Mouse (Mus musculus) liver, adult 2 months (tissue): Measurements from ENCODE around the gene Adamtsl2. TPM values are rescaled to one million over a fixed set of nuclear protein-coding genes. Genes with fewer than 3 reads are reported as not detected.

Source experiments
- DNase-seq: peaks from one replicate; pipeline ENCODE4 v3.0.0-alpha.2; 2011; ENCODE audit warnings: low read depth, low spot score; ENCODE audit errors: extremely low read depth
- H3K27ac ChIP-seq: fragments of 200-500 bp; replicated peaks from 2 replicates; pipeline ENCODE4 v1.5.1; 2012; ENCODE audit warnings: low read depth, mild to moderate bottlenecking, control low read depth, inconsistent platforms, low read length; ENCODE audit not compliant: insufficient read depth
- H3K27me3 ChIP-seq: fragments of 200-500 bp; 2 replicates; pipeline ENCODE4 v1.6.1; 2012; ENCODE audit warnings: mild to moderate bottlenecking, moderate library complexity, low read length, inconsistent platforms; ENCODE audit not compliant: control insufficient read depth, insufficient read depth
- H3K36me3 ChIP-seq: fragments of 200-500 bp; 2 replicates; pipeline ENCODE4 v1.6.1; 2012; ENCODE audit warnings: low read length, inconsistent platforms; ENCODE audit not compliant: control insufficient read depth, insufficient read depth
- H3K4me1 ChIP-seq: fragments of 200-500 bp; 2 replicates; pipeline ENCODE4 v1.6.1; 2011; ENCODE audit warnings: low read length; ENCODE audit not compliant: control insufficient read depth, insufficient read depth
- H3K4me3 ChIP-seq: fragments of 200-500 bp; 2 replicates; pipeline ENCODE4 v1.5.1; 2011; ENCODE audit warnings: low read depth, mild to moderate bottlenecking, control low read depth, low read length, moderate library complexity; ENCODE audit not compliant: insufficient read depth
- H3K79me2 ChIP-seq: fragments of 200-500 bp; 2 replicates; pipeline ENCODE4 v1.6.1; 2012; ENCODE audit warnings: inconsistent platforms, mild to moderate bottlenecking, low read length, moderate library complexity; ENCODE audit not compliant: control insufficient read depth, insufficient read depth
- H3K9ac ChIP-seq: fragments of 200-500 bp; 2 replicates; pipeline ENCODE4 v1.6.1; 2012; ENCODE audit warnings: low read depth, mild to moderate bottlenecking, control low read depth, inconsistent platforms, low read length
- CTCF ChIP-seq: fragments of 200-500 bp; IDR thresholded peaks from 2 replicates; pipeline ENCODE4 v1.5.1; 2011; ENCODE audit warnings: low read depth, low read length, control low read depth
- POLR2A ChIP-seq: fragments of 200-500 bp; IDR thresholded peaks from 2 replicates; pipeline ENCODE4 v1.6.1; 2011; ENCODE audit warnings: low read length, control low read depth; ENCODE audit not compliant: insufficient read depth; ENCODE audit errors: extremely low read depth
- WGBS: fragments of 180-500 bp; shearing (Covaris S2); methylation state at CpG from one replicate; pipeline ENCODE4 v1.1.7; 2018; 5-methylcytosine and 5-hydroxymethylcytosine counted together
- polyA plus RNA-seq: library from polyadenylated mRNA; depleted of rRNA; stranded (reverse); fragments of >200 nt; gene quantifications from 2 replicates; pipeline ENCODE4 v1.2.3, GENCODE M21; 2012
- total RNA-seq: library from RNA; depleted of rRNA; stranded (reverse); fragments of >200 nt; gene quantifications from 2 replicates; pipeline ENCODE4 v1.2.3, GENCODE M21; 2014

Adamtsl2 gene
- total and polyA plus RNA-seq, 2 experiments, result 3.5 to 4.4 TPM

DNA sequence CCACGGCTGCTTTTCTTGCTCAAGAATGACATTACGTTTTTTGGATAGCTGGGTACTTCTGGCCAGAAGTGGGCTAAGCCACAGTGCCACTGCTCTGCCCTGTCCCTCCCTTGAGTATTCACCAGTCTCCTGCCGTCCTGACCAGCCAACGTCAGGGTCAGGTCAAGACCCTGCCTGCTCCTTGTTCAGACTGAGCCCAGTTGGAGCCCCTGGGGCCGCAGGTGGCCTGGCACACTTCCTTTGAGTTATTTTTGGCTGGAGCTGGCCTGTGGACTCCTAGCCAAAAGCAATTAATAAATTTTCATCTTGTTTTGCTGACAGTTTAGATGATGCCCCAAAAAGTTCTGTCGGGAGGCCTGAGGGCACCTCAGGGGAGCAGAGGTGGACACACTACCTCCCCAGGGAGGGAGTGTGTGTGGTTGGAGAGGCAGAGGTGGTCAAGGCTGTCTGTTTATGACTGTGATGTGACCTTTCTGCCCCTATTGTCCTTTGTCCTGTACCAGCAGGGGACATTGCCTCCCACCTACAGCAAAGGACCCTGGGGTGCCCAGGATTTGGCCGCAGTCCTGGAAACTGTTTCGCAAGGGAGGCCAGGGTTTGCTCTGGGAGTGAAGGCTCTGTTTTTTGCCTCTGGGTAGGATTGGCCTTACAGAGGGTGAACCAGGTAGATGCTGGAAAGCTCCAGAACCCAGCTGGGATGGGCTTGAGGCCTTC is 36.9 kb upstream of the Adamtsl2 start:
- H3K36me3 ChIP-seq, result no peaks in the 10 kb centered on the region
- peak overlapping the region; percentile 40 for H3K9ac ChIP-seq
- H3K4me1 ChIP-seq, result peaks cover 19% of the 10 kb centered on the region
- H3K27me3 ChIP-seq, result no peaks in the 10 kb centered on the region
- H3K27ac ChIP-seq, result peak overlapping the region; percentile 85
- DNase-seq, result peak; percentile 97
- no peaks in the 10 kb centered on the region for H3K79me2 ChIP-seq
- TF ChIP-seq CTCF (no peak), POLR2A (0 out of 2 replicates have a peak, but pooled peaks have one; percentile 16)
- WGBS, result 14% methylated on average over 8 of the region's 8 CpGs
- H3K4me3 ChIP-seq, result no peak overlapping the region

DNA sequence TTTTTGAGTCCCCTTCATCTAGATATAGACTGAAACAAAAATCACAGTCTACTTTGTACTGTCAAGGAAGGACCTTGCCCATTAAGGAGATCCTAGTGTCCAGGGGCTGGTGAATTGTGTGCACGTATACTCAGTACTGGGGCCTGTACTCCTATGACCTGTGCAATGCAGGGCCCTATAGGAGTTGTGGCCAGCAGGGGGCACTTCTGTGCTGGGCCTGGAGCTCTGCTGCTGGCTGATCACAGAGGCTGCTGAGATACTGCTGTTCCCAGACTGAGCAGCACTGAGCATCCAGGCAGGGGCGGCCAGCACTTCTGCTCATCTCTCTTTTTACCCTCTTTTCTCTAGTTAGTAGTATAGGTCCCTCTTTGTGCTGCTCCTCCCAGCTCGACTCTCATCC is 35.7 kb upstream of the Adamtsl2 start:
- Histone ChIP-seq H3K4me1 (peaks cover 21% of the 10 kb centered on the region), H3K27me3 (no peaks in the 10 kb centered on the region), H3K27ac (no peak overlapping the region), H3K79me2 (no peaks in the 10 kb centered on the region), H3K9ac (no peak overlapping the region), H3K36me3 (no peaks in the 10 kb centered on the region), H3K4me3 (no peak overlapping the region)
- TF ChIP-seq CTCF (peak; percentile 92), POLR2A (no peak)
- DNase-seq, result peak; percentile 63
- WGBS, result 31% methylated on average over 3 of the region's 3 CpGs

DNA sequence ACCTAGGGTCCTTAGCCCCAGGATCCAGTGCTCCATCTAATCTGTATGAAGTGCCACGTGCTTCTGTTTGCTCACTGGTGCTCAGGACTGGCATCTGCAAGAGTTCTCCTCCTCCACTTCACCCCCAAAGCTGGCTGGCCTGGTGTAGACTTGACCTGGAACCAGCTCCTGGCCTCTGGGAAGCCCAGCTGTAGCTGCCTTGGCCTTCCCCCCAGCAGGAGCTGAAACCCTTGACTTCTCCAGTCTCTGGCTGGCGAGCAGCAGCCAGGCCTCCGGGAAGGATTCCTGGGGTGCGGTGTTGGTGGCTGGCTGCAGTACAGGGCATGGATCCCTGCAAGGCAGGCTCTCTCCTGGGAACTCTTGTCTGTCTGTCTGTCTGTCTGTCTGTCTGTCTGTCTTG is 35.0 kb upstream of the Adamtsl2 start:
- DNase-seq, result peak; percentile 52
- no peak overlapping the region for H3K27ac ChIP-seq
- no peak overlapping the region for H3K9ac ChIP-seq
- peaks cover 21% of the 10 kb centered on the region for H3K4me1 ChIP-seq
- 58% methylated on average over 4 of the region's 4 CpGs for WGBS
- TF ChIP-seq CTCF, result no peak
- no peak for TF ChIP-seq POLR2A
- H3K79me2 ChIP-seq, result no peaks in the 10 kb centered on the region
- no peaks in the 10 kb centered on the region for H3K36me3 ChIP-seq
- H3K27me3 ChIP-seq, result no peaks in the 10 kb centered on the region
- no peak overlapping the region for H3K4me3 ChIP-seq

DNA sequence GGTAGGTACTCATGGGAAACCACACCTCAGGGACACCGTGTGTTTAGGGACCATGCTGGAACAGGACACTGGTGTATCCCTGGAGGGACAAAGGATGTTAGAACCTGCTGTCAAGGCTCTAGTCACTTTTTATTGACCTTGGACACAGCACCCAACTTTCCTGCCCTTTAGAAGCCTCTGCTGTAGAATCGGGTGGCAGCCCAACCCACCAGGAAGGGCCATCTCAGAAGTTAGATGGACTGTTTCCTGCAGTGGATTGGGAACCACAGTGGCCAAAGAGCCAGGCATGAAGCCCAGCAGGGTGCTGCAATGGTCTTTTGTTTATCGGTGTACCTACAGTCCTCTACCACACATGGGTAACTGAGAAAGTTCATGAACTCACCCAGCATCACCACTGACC is 34.5 kb upstream of the Adamtsl2 start:
- H3K27ac ChIP-seq, result no peak overlapping the region
- no peak overlapping the region for H3K4me3 ChIP-seq
- 24% methylated on average over 3 of the region's 3 CpGs for WGBS
- DNase-seq, result peak; percentile 34
- TF ChIP-seq POLR2A, result no peak
- no peak for TF ChIP-seq CTCF
- peaks cover 21% of the 10 kb centered on the region for H3K4me1 ChIP-seq
- no peak overlapping the region for H3K9ac ChIP-seq
- no peaks in the 10 kb centered on the region for H3K27me3 ChIP-seq
- no peaks in the 10 kb centered on the region for H3K36me3 ChIP-seq
- no peaks in the 10 kb centered on the region for H3K79me2 ChIP-seq

DNA sequence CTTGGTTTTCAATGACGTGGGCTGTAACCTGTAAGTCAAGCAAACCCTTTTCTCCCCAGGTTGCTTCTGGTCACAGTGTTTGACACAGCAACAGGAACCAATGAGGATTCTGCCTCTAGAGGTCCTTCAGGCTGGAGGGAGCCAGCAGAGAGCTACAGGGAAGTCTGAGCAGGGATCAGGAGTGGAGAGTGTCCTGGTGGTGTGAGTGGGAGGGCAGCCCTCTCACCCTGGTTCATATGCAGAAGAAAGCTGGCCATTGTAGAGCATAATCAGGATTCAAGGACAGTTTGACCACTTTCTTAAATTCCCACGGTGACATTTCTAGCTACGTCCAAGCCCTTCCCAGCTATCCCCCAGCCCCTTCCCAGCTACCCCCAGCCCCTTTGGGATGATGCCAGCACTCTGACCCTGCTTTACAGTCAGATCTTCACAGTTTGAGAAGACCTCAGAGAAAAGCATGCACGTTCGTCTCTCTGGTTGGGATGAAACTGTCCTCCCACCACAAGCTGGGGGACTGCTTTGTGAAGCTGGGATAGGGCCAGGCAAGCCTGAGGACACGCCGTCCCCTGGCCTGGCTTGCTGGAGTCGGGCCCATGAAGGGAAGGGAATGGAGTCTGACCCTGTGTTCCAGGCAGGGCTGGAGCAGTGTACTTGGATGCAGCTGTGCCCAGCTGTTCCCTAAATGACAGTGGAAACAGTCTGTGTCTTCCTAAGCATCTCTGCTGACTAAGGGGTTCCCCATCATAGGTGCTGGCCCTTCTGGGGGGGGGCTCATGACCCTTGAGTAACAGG is 33.0 kb upstream of the Adamtsl2 start:
- no peak for TF ChIP-seq POLR2A
- no peak for TF ChIP-seq CTCF
- Histone ChIP-seq H3K27me3 (no peaks in the 10 kb centered on the region), H3K27ac (0 out of 2 replicates have a peak overlapping the region, but pooled peaks have one; percentile 4), H3K4me1 (peaks cover 21% of the 10 kb centered on the region), H3K36me3 (no peaks in the 10 kb centered on the region), H3K4me3 (no peak overlapping the region), H3K9ac (no peak overlapping the region), H3K79me2 (no peaks in the 10 kb centered on the region)
- WGBS, result 44% methylated on average over 8 of the region's 8 CpGs
- peak; percentile 68 for DNase-seq
